Mouse (Mus musculus) forebrain, embryonic 12.5 days (tissue): ENCODE measurements at regions not wholly inside any gene's neighbourhood (a gene's known extent, or its start where the extent isn't known, plus 50 kb on each side); places are given as distances from the start of the nearest gene placed in this dataset.

Experiments
- ATAC-seq: fragments of 200-750 bp; cut with Nextera tagmentation; 2 replicates; pipeline ENCODE4 v1.8.0; 2017; ENCODE audit warnings: moderate TSS enrichment; ENCODE audit not compliant: low FRiP score
- H3K27ac ChIP-seq: fragments of 300-500 bp; sonication (generic); 2 replicates; pipeline ENCODE4 v1.5.1; 2016; ENCODE audit warnings: mild to moderate bottlenecking
- H3K27me3 ChIP-seq: fragments of 300-500 bp; sonication (generic); 2 replicates; pipeline ENCODE4 v1.6.1; 2016; ENCODE audit warnings: mild to moderate bottlenecking
- H3K36me3 ChIP-seq: fragments of 300-500 bp; sonication (generic); replicated peaks from 2 replicates; pipeline ENCODE4 v1.6.1; 2016; ENCODE audit warnings: mild to moderate bottlenecking
- H3K4me1 ChIP-seq: fragments of 300-500 bp; sonication (generic); 2 replicates; pipeline ENCODE4 v1.6.1; 2016
- H3K4me2 ChIP-seq: fragments of 300-500 bp; sonication (generic); 2 replicates; pipeline ENCODE4 v1.6.1; 2016; ENCODE audit warnings: mild to moderate bottlenecking, moderate library complexity
- H3K4me3 ChIP-seq: fragments of 300-500 bp; sonication (generic); replicated peaks from 2 replicates; pipeline ENCODE4 v1.5.1; 2016; ENCODE audit warnings: mild to moderate bottlenecking
- H3K9ac ChIP-seq: fragments of 300-500 bp; sonication (generic); 2 replicates; pipeline ENCODE4 v1.6.1; 2016; ENCODE audit warnings: mild to moderate bottlenecking
- H3K9me3 ChIP-seq: fragments of 300-500 bp; sonication (generic); 2 replicates; pipeline ENCODE4 v1.6.1; 2016
- WGBS: fragments of 180-500 bp; shearing (Covaris S2); methylation state at CpG from one replicate; pipeline ENCODE4 v1.1.7; 2016; 5-methylcytosine and 5-hydroxymethylcytosine counted together

DNA sequence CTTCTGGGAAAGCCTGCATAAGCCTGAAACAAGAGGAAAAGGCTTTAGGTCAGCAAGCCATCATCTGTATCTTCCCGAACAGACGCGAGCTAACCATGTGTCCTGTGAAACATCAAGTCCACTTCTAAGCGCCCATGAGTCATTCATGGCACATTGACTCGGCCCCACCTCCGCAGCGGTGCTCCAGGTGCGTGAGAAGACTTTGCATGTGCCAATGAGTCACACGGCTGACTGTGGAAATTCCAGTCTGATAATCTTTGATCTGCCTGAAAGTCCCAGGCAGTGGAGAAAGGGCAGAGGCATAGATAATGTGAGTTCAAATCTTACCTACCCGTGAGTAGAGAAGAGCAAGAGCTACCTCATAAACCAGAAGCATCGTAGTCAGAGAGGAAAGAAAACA lies 137.8 kb downstream of the Pfkfb3 start:
- WGBS: 92% methylated on average over 11 of the region's 11 CpGs
- Histone ChIP-seq H3K4me1 (no peaks in the 10 kb centered on the region), H3K4me3 (no peak overlapping the region), H3K27me3 (no peaks in the 10 kb centered on the region), H3K27ac (no peak overlapping the region), H3K9ac (no peak overlapping the region), H3K9me3 (no peaks in the 10 kb centered on the region), H3K4me2 (no peak overlapping the region), H3K36me3 (no peaks in the 10 kb centered on the region)
- ATAC-seq: no peak

DNA sequence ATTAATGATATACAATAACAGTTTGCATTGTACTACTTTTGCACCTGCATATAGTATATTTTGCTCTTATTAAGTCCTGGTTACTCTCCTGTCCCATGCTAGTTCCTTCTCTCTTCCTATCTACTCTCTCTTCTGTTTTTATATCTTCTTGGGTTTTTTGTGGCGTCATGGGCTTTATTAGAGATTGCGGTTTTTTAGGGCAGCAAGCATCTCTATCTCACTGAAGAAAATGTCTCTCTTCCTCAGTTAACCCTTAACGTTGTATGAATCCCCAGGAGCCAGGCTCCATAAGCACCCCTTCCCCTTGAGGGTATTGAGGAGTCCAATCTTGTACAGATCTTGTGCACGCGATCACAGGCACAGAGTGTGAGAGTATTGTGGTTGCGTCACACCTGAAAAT lies 141.4 kb downstream of the Pfkfb3 start:
- Histone ChIP-seq H3K4me3 (no peak overlapping the region), H3K9ac (no peak overlapping the region), H3K9me3 (no peaks in the 10 kb centered on the region), H3K4me2 (no peak overlapping the region), H3K27me3 (no peaks in the 10 kb centered on the region), H3K27ac (no peak overlapping the region), H3K4me1 (no peaks in the 10 kb centered on the region), H3K36me3 (no peaks in the 10 kb centered on the region)
- no peak for ATAC-seq
- WGBS: 92% methylated on average over 6 of the region's 6 CpGs

DNA sequence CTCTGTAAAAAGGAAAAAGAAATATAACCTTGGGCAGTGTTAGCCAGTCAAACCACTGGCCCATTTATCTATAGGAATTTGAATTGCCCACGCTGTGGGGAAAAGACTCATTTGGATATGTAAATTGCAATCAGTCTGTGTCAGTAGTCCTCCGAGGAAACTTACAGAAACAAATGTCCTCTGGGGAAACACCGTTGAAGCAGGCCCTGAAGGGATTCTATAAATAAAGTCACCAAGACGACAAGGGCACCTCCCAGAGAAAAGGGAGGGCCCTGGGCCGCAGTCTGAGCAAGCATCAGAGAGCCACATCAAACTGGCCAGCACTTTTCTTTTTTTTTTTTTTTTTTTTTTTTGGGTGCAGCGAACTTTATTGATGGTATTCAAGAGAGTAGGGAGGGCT lies 145.4 kb downstream of the Pfkfb3 start:
- Histone ChIP-seq H3K27me3 (no peaks in the 10 kb centered on the region), H3K9ac (no peak overlapping the region), H3K4me2 (no peak overlapping the region), H3K9me3 (no peaks in the 10 kb centered on the region), H3K4me1 (no peaks in the 10 kb centered on the region), H3K4me3 (no peak overlapping the region), H3K27ac (no peak overlapping the region), H3K36me3 (no peaks in the 10 kb centered on the region)
- WGBS: 90% methylated on average over 5 of the region's 6 CpGs
- ATAC-seq: no peak

DNA sequence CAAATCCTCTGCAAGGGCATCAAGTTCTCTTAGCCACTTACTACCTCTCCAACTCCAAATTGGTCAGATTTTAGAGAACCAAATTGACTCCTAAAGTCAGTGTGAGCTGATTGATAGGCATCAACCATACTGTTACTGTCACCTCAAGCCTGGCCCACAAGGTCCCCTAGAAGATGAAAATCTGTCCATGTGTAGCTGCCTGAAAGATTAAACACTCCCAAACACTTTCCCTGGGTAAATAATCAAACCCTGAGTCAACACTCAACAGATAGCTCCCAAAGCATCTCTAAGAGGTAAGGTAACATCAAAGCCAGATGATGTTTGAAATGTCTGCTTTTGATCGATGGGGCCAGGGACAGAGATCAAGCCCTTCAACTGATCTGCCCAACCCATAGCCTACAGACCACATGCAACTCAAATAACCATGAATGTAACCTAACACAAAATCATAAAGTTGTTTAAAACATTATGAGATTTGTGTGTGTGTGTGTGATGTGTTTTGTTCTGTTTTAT lies 147.7 kb downstream of the Pfkfb3 start:
- Histone ChIP-seq H3K4me3 (no peak overlapping the region), H3K36me3 (no peaks in the 10 kb centered on the region), H3K9me3 (no peaks in the 10 kb centered on the region), H3K4me1 (no peaks in the 10 kb centered on the region), H3K9ac (no peak overlapping the region), H3K27ac (no peak overlapping the region), H3K27me3 (no peaks in the 10 kb centered on the region), H3K4me2 (no peak overlapping the region)
- 84% methylated on average over 1 of the region's 1 CpGs for WGBS
- ATAC-seq: no peak

DNA sequence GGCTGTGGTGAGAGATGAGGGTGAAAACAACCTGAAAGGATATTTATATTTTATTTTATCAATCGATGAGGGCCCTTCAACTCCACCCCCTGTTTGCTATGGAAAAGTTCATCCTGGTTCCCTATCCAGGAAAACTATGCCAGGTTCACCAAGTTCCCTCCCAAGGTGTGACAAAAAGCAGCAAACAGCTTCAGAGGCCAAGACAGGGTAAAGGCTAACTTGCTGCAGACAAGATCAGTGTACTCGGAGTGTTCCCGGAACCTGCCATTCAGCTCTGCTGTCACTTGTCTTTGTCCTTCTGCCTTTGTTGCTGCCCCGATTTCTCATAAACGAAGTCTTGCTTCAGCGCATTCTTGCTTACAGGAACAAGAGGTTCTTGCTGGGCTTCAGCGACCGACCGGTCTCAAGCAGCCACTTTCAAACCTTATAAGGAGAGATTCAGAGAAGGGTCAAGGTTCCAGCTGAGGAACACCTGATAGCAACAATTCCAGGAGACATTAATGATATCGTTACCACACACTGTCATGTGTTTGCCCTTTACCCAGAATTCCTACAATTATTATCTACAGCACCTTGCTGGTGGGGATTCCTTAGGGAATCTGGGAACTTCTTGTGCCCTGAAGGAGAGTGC lies 151.5 kb downstream of the Pfkfb3 start:
- WGBS: 45% methylated on average over 10 of the region's 10 CpGs
- Histone ChIP-seq H3K4me1 (no peaks in the 10 kb centered on the region), H3K9me3 (no peaks in the 10 kb centered on the region), H3K4me2 (no peak overlapping the region), H3K27ac (no peak overlapping the region), H3K36me3 (no peaks in the 10 kb centered on the region), H3K27me3 (peaks cover 4% of the 10 kb centered on the region; the same call in 1 of the 2 replicates), H3K4me3 (no peak overlapping the region), H3K9ac (no peak overlapping the region)
- ATAC-seq: no peak

DNA sequence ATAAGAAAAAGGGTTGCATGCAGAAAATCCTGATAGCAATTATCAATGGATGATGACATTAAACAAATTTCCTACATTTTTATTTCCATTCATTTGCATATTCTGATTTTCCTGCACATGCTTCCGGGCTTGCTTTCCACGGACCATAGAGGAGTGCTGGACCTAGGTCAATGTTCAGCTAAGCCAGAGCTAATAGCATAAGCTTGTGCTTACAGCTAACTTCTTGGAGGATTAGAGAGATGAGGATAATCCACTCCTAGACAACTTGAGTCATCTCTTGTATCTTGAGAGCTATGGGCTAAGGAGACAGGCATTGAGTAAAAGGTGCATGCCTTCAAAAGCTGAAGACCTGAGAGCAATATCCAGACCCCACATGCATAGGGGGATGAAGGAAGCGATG lies 154.5 kb downstream of the Pfkfb3 start:
- Histone ChIP-seq H3K4me2 (no peak overlapping the region), H3K4me3 (no peak overlapping the region), H3K9me3 (no peaks in the 10 kb centered on the region), H3K27ac (no peak overlapping the region), H3K27me3 (peaks cover 4% of the 10 kb centered on the region; the same call in 1 of the 2 replicates), H3K4me1 (no peaks in the 10 kb centered on the region), H3K9ac (no peak overlapping the region), H3K36me3 (no peaks in the 10 kb centered on the region)
- no peak for ATAC-seq
- WGBS: 92% methylated on average over 3 of the region's 3 CpGs

DNA sequence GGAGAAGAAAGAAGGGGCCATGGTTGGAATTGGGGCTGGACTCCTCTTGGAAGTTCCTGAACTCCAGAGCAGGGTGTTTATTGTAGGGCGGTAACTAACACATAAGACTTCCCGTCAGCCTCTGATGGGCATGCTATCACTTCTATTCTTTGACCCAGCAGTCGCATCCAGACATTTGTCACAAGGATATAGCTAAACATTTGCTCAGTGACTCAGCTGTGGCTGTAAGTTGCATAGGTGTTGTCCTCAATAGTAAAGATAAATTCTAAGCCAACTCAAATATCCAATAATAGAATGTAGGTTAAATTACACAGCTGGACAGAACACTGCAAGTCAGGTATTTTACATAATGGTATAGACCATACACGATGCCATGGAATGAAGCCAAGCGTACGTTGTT lies 154.9 kb downstream of the Pfkfb3 start:
- H3K36me3 ChIP-seq: no peaks in the 10 kb centered on the region
- no peak overlapping the region for H3K4me3 ChIP-seq
- no peak overlapping the region for H3K4me2 ChIP-seq
- H3K27me3 ChIP-seq: peaks cover 4% of the 10 kb centered on the region; the same call in 1 of the 2 replicates
- H3K9me3 ChIP-seq: no peaks in the 10 kb centered on the region
- WGBS: 89% methylated on average over 6 of the region's 6 CpGs
- H3K27ac ChIP-seq: no peak overlapping the region
- no peak for ATAC-seq
- H3K9ac ChIP-seq: no peak overlapping the region
- H3K4me1 ChIP-seq: no peaks in the 10 kb centered on the region

DNA sequence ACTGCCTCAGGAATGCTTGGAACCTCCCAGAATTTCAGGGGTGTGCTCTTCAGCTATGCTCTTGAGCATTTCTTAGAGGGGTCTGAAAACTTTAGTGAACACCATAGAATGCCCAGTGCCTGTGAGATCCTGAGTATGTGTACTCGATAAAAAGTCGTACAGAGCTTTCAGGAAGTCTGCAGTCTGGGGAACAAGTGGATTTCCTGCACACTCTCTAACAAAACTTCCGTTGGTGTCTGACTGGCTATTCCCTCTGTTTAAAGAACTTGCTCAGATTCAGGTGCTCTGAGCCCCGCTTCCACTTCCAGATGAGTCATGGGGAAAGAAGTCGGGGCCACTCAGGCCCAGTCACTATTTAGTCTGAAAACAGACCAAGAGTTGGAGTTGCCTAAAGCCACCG lies 155.5 kb downstream of the Pfkfb3 start:
- Histone ChIP-seq H3K36me3 (no peaks in the 10 kb centered on the region), H3K4me3 (no peak overlapping the region), H3K4me1 (no peaks in the 10 kb centered on the region), H3K4me2 (no peak overlapping the region), H3K27me3 (peaks cover 4% of the 10 kb centered on the region; the same call in 1 of the 2 replicates), H3K9ac (no peak overlapping the region), H3K27ac (no peak overlapping the region), H3K9me3 (no peaks in the 10 kb centered on the region)
- ATAC-seq: no peak
- WGBS: 87% methylated on average over 6 of the region's 6 CpGs

DNA sequence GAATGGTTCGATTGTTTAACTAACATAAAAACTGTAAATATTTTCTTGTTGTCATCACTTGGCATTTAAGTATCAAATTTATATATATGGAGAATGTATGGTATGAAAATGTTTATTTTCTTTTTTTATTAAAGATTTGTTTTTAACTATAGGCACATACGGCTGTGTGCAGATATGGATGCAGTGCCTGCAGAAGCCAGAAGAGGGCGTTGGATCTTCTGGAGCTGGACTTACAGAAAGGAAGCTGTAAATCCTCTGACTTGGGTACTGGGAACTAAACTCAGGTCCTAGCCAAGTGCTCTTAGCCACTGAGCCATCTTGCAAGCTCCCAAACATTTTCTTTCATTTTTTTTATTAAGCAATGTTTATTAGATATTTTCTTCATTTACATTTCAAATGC lies 157.0 kb downstream of the Pfkfb3 start:
- H3K36me3 ChIP-seq: no peaks in the 10 kb centered on the region
- no peak overlapping the region for H3K9ac ChIP-seq
- H3K27me3 ChIP-seq: peaks cover 4% of the 10 kb centered on the region; the same call in 1 of the 2 replicates
- no peak for ATAC-seq
- no peak overlapping the region for H3K4me3 ChIP-seq
- H3K27ac ChIP-seq: no peak overlapping the region
- peaks cover 7% of the 10 kb centered on the region for H3K4me1 ChIP-seq
- no peak overlapping the region for H3K4me2 ChIP-seq
- WGBS: 91% methylated on average over 3 of the region's 3 CpGs
- H3K9me3 ChIP-seq: no peaks in the 10 kb centered on the region

DNA sequence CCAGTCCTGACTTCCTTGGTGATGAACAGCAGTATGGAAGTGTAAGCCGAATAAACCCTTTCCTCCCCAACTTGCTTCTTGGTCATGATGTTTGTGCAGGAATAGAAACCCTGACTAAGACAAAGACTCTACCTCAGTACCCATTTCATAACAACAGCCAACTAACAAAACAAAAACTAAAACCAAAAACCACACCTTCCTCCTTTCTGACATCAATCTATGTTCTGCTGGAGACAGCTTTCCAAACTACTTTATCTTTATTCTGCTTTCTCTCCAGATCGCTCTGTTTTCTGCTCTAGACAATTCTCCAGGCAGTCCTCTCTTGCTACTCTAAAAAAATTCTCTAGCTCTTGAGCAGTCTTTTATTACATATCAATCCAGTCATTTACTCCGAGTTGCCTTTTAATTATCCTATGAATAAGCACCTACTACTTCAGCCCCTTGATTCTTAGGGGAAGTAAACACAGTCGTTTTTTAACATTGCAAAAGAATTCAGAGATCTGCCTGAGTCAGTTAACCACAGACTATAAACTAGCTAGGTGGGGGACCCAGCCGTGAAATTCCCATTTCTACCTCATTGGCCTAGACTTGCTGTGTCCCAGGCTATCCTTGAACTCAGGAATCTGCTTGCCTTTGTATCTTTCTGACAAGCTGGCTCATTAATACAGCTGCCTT lies 159.1 kb downstream of the Pfkfb3 start:
- H3K9ac ChIP-seq: no peak overlapping the region
- 60% methylated on average over 4 of the region's 5 CpGs for WGBS
- no peak overlapping the region for H3K4me2 ChIP-seq
- H3K36me3 ChIP-seq: no peaks in the 10 kb centered on the region
- H3K27ac ChIP-seq: no peak overlapping the region
- H3K4me3 ChIP-seq: no peak overlapping the region
- H3K9me3 ChIP-seq: no peaks in the 10 kb centered on the region
- ATAC-seq: no peak
- H3K4me1 ChIP-seq: peaks cover 12% of the 10 kb centered on the region
- H3K27me3 ChIP-seq: peaks cover 4% of the 10 kb centered on the region; the same call in 1 of the 2 replicates

DNA sequence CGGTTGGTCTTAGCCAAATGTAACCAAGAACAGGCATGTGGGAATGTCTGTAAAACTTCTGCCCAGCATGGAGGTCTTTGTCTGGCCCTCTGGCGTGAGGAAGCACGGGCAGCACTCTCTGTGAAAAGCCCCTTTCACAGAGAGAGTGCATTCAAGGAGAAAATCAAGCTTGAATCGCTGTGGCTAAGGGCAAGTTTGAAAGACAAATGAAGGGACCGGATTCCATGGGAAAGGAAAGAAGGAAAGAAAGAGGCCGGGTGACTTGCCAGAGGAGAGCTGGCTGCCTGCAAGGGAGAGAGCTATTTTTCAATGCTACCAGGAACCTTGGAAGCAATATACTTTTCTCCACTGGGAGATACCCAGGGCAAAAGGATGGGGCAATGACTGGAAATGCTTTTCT lies 162.2 kb downstream of the Pfkfb3 start:
- Histone ChIP-seq H3K36me3 (no peaks in the 10 kb centered on the region), H3K4me3 (no peak overlapping the region), H3K4me2 (peak overlapping the region; percentile 17), H3K27me3 (no peaks in the 10 kb centered on the region), H3K27ac (peak overlapping the region; percentile 75), H3K4me1 (peaks cover 12% of the 10 kb centered on the region), H3K9me3 (no peaks in the 10 kb centered on the region), H3K9ac (no peak overlapping the region)
- 2% methylated on average over 6 of the region's 6 CpGs for WGBS
- ATAC-seq: peak; percentile 89

DNA sequence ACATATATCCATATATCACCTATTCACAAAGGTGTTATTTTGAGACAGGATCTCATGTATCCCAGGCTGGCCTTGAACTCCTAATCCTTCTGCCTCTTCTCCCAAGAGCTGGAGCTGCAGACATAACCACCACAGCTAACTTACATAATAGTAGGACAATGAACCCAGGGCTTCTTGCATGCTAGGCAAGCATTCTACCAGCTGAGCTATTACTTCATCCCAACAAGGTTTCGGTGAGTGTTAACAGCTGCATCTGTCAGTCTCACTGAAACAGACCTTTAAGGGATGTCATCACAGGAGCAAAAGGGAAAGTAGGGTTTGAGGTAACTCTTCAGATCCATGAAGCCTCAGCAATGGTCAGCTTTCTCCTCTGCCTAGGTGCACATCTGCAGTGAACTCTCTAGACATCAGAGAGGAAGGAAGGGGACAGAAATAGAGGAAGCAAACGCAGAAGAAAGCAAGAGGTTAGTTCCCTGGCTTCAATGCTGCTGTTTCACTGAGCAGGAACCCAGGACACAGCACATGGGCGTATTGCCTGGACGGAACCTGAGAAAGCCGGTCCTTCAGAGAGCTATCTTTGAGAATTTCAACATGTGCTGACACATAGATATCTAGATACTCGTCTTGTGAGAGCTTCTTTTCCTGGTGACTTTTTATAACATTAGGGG lies 163.1 kb downstream of the Pfkfb3 start:
- 66% methylated on average over 6 of the region's 6 CpGs for WGBS
- ATAC-seq: no peak
- no peaks in the 10 kb centered on the region for H3K36me3 ChIP-seq
- no peak overlapping the region for H3K4me3 ChIP-seq
- no peaks in the 10 kb centered on the region for H3K9me3 ChIP-seq
- peaks cover 12% of the 10 kb centered on the region for H3K4me1 ChIP-seq
- no peak overlapping the region for H3K9ac ChIP-seq
- no peaks in the 10 kb centered on the region for H3K27me3 ChIP-seq
- no peak overlapping the region for H3K27ac ChIP-seq
- no peak overlapping the region for H3K4me2 ChIP-seq
